Mouse (Mus musculus) G1E (cell line): Measurements from ENCODE around the gene Gm4969. TPM values are rescaled to one million over a fixed set of nuclear protein-coding genes. Genes with fewer than 3 reads are reported as not detected.
A peak's percentile ranks its signal among the peaks of the same experiment; 100 is the strongest.

ENCODE experiments used
- ATAC-seq: 2 replicates; pipeline ENCODE4 v1.8.0; 2016; ENCODE audit warnings: mild to moderate bottlenecking; ENCODE audit not compliant: insufficient number of reproducible peaks, poor library complexity, low FRiP score, severe bottlenecking; ENCODE audit errors: extremely low read depth
- DNase-seq: peaks from one replicate; pipeline ENCODE4 v3.0.0; 2012; ENCODE audit warnings: low spot score
- H3K27me3 ChIP-seq: 2 replicates; pipeline ENCODE4 v1.6.1; 2012; ENCODE audit warnings: mild to moderate bottlenecking, low read length, inconsistent platforms; ENCODE audit not compliant: insufficient read depth
- H3K36me3 ChIP-seq: replicated peaks from 2 replicates; pipeline ENCODE3; 2012; ENCODE audit warnings: mild to moderate bottlenecking, inconsistent platforms
- H3K4me1 ChIP-seq: 2 replicates; pipeline ENCODE4 v1.6.1; 2012; ENCODE audit warnings: low read depth, low read length, inconsistent platforms, mixed read lengths; ENCODE audit not compliant: insufficient read depth
- H3K4me3 ChIP-seq: 2 replicates; pipeline ENCODE4 v1.5.1; 2012; ENCODE audit warnings: low read depth, mild to moderate bottlenecking, inconsistent platforms, low read length, moderate library complexity, mixed read lengths
- H3K9me3 ChIP-seq: replicated peaks from 2 replicates; pipeline ENCODE4 v1.6.1; 2012; ENCODE audit warnings: inconsistent platforms
- CTCF ChIP-seq: IDR thresholded peaks from 2 replicates; pipeline ENCODE4 v1.5.1; 2012; ENCODE audit warnings: low read depth, low read length, inconsistent platforms, mixed read lengths
- GATA1 ChIP-seq: IDR thresholded peaks from 2 replicates; pipeline ENCODE4 v1.6.1; 2012; ENCODE audit warnings: borderline replicate concordance, low read length, inconsistent platforms, mixed read lengths
- GATA2 ChIP-seq: IDR thresholded peaks from 2 replicates; pipeline ENCODE4 v1.6.1; 2012; ENCODE audit warnings: low read depth, low read length, inconsistent platforms, borderline replicate concordance
- POLR2AphosphoS5 ChIP-seq: IDR thresholded peaks from 2 replicates; pipeline ENCODE4 v1.6.1; 2012; ENCODE audit warnings: low read depth, low read length, inconsistent platforms; ENCODE audit not compliant: insufficient replicate concordance
- TAL1 ChIP-seq: conservative IDR thresholded peaks from 2 replicates; pipeline ENCODE4 v1.6.1; 2012; ENCODE audit warnings: low read depth, low read length, inconsistent platforms, mixed read lengths
- polyA plus RNA-seq: library from polyadenylated mRNA; stranded (reverse); fragments of >175 nt; gene quantifications from 2 replicates; pipeline ENCODE4 v1.2.3, GENCODE M21; 2012
- total RNA-seq, 2 experiments: library from RNA; stranded (forward) in 1 of 2; stranded (reverse) in 1 of 2; fragments of 200-1000 nt in 1 of 2; fragments of >200 nt in 1 of 2; fragmentation: Nextera tagmentation in 1 of 2; gene quantifications; 2 replicates each; pipeline ENCODE4 v1.2.3; 2014 to 2017

Gene Gm4969
- total and polyA plus RNA-seq, 3 experiments: 0.05 TPM; not detected in 2

DNA sequence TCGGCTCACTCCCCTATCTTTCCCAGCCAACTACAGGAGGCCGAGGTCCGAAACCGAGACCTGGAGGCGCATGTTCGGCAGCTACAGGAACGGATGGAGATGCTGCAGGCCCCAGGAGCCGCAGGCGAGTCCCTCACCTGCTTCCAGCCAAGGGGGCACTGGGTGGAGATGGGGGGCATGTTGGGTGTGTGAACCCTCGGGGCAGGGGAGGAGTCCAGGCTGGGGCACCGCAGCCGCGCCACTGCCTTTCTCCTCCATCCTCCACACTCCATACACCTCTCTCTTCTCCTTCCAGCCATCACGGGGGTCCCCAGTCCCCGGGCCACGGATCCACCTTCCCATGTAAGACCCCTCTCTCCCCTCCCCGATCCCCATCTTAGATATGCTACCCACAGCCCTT lies 26.3 kb downstream of the Gm4969 start:
- Histone ChIP-seq H3K9me3 (no peaks in the 10 kb centered on the region), H3K36me3 (peaks cover 69% of the 10 kb centered on the region), H3K4me3 (no peak overlapping the region), H3K4me1 (peaks cover 65% of the 10 kb centered on the region), H3K27me3 (peaks cover 13% of the 10 kb centered on the region; the same call in 1 of the 2 replicates)
- no peak for TF ChIP-seq GATA1
- TF ChIP-seq TAL1: no peak
- TF ChIP-seq POLR2AphosphoS5: no peak
- TF ChIP-seq GATA2: no peak
- TF ChIP-seq CTCF: no peak
- DNase-seq: no peak
- no peak for ATAC-seq

DNA sequence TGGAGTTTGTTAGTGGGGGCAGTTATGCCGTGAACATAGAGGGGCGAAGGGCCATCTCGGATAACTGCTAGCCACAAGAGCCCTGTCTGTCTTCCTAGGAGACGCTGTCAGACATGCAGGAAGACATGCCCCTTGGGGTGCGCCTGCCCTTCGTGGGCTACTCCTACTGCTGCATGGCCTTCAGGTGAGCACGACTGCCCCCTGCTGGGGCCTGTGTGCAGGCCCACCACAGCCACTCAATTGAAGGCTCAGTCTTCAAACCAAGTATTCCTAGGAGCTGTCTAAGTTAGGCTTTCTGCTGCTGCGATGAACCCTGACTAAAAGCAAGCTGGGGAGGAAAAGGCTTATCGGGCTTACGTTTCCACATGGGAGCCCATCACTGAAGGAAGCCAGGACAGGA lies 29.4 kb downstream of the Gm4969 start:
- no peak for ATAC-seq
- DNase-seq: peak; percentile 56
- H3K4me1 ChIP-seq: peaks cover 68% of the 10 kb centered on the region
- H3K4me3 ChIP-seq: no peak overlapping the region
- peaks cover 86% of the 10 kb centered on the region for H3K36me3 ChIP-seq
- H3K27me3 ChIP-seq: no peaks in the 10 kb centered on the region
- TF ChIP-seq POLR2AphosphoS5 (no peak), GATA2 (no peak), TAL1 (no peak), GATA1 (no peak), CTCF (peak; percentile 89)
- H3K9me3 ChIP-seq: no peaks in the 10 kb centered on the region

DNA sequence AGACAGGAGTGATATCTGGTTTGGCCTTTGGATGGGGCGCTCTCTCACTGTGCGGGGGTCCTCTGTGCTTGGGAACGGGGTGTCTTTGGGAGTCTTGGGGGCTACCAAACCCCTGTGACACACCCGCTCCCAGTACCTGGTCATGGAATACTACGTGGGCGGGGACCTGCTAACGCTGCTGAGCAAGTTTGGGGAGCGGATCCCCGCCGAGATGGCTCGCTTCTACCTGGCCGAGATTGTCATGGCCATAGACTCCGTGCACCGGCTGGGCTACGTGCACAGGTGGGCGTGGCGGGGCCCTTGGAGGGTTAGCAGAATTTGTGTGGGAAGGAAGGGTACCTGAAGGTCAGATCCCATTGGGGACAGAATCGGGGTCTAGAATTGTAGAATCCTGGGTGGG lies 31.4 kb downstream of the Gm4969 start:
- Histone ChIP-seq H3K4me1 (peaks cover 68% of the 10 kb centered on the region), H3K36me3 (peaks cover 89% of the 10 kb centered on the region), H3K9me3 (no peaks in the 10 kb centered on the region), H3K4me3 (no peak overlapping the region), H3K27me3 (no peaks in the 10 kb centered on the region)
- ATAC-seq (no peak), DNase-seq (no peak)
- TF ChIP-seq TAL1 (no peak), GATA1 (no peak), GATA2 (no peak), POLR2AphosphoS5 (no peak)

DNA sequence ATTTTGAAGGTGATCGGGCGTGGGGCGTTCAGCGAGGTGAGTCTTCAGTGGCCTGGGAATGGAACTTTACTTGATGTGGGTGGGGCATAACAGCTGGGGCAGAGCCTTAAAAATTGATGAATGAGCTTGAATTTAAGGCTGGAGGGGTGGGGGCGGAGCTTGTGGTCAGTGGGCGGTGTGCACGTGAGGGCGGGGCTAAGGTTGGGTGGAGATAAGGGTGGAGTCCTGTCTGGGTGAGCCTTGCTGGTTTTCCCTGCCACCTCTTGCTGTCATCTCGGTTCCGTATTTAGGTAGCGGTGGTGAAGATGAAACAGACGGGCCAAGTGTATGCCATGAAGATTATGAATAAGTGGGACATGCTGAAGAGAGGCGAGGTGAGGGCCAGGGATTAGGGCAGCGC lies 32.1 kb downstream of the Gm4969 start:
- ATAC-seq (peak; percentile 85), DNase-seq (peak; percentile 86)
- Histone ChIP-seq H3K4me3 (peak overlapping the region; percentile 13; the same call in 1 of the 2 replicates), H3K9me3 (no peaks in the 10 kb centered on the region), H3K27me3 (no peaks in the 10 kb centered on the region), H3K4me1 (peaks cover 73% of the 10 kb centered on the region), H3K36me3 (peaks cover 89% of the 10 kb centered on the region)
- no peak for TF ChIP-seq GATA2
- no peak for TF ChIP-seq TAL1
- TF ChIP-seq GATA1: no peak
- TF ChIP-seq POLR2AphosphoS5: no peak
- no peak for TF ChIP-seq CTCF

DNA sequence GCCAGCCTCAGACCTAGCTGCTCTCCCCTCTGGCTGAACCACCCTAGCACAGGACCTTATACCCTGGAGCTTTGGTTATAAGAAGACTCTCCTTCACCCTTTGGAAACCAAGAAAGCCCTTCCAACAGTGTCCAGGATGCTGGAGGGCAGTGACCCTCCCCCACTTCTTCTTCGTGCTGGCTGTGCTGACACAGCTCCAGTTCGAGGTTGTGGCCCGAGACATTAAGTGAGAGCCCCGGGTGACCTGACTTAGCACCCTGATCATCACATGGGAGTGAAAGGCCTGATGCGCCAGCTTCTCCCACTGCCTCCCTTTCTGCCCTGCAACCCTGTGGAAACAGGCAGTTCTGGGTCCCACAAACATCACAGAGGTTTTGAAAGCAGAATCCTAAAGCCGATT lies 32.7 kb downstream of the Gm4969 start:
- no peak for TF ChIP-seq TAL1
- TF ChIP-seq CTCF: no peak
- no peak for TF ChIP-seq GATA2
- no peak for TF ChIP-seq GATA1
- TF ChIP-seq POLR2AphosphoS5: no peak
- peaks cover 78% of the 10 kb centered on the region for H3K4me1 ChIP-seq
- ATAC-seq: no peak

DNA sequence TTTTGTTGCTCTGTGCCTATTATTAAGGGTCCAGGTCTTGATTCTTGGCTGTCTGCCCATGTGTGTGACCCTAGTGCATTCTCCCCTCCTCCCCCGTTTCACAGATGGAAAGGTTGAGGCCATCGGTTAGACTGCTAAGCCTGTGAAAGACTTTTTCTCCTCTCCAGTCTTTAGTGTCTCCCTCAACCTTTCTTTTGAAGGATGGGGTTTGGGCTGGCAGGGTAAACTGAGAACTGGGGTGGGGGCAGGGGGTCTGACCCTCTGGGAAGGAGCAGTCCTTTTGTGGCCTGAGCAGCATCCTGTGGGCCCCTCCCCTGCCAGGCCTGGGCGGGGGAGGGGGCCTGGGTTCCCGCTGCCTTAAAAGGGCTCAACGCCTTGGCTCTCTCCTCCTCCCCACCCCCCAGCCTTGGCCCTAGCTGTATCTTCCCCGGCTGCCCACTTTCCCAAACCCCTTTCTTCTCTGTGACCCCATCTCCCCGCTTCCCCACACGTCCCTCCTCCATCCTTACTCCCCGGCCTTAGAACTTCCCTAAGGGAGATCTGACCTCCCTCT lies 33.2 kb downstream of the Gm4969 start:
- DNase-seq (no peak), ATAC-seq (no peak)
- no peak for TF ChIP-seq TAL1
- TF ChIP-seq GATA2: no peak
- TF ChIP-seq CTCF: no peak
- no peak for TF ChIP-seq GATA1
- TF ChIP-seq POLR2AphosphoS5: no peak
- Histone ChIP-seq H3K36me3 (peaks cover 89% of the 10 kb centered on the region), H3K27me3 (no peaks in the 10 kb centered on the region; the same call in 1 of the 2 replicates), H3K4me3 (no peak overlapping the region), H3K9me3 (no peaks in the 10 kb centered on the region), H3K4me1 (peaks cover 83% of the 10 kb centered on the region)

More for the DNA sequence above, 32.7 kb downstream of the Gm4969 start:
- Histone ChIP-seq H3K9me3 (no peaks in the 10 kb centered on the region), H3K36me3 (peaks cover 89% of the 10 kb centered on the region), H3K4me3 (no peak overlapping the region), H3K27me3 (no peaks in the 10 kb centered on the region; the same call in 1 of the 2 replicates)
- no peak for DNase-seq

DNA sequence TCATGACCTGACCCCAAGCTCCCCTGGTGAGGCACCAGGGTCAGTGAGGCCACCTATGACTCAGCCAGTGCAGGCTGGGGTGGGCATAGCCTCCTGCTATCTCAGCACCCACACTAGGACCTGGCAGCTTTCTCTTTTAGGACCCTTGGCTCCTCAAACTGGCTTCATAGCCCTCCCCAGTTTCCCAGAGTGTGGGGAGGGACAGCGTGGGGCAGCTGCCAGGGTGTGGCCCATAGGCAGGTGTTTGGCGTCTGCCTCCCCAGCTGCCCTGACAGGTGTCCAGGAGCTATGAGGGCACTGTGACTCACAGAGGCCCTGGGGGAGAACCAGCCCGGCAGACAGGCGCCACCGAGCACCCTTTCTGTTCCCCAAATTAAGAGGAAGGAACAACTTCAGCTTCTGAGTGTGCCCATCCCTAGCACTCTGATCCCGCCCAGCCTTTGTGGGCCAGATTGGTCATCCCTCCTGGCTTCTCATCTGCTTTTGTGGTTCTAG lies 33.8 kb downstream of the Gm4969 start:
- H3K4me1 ChIP-seq: peaks cover 89% of the 10 kb centered on the region
- H3K36me3 ChIP-seq: peaks cover 92% of the 10 kb centered on the region
- no peak for TF ChIP-seq TAL1
- no peak for TF ChIP-seq GATA2
- TF ChIP-seq POLR2AphosphoS5: no peak
- TF ChIP-seq GATA1: no peak
- no peak for TF ChIP-seq CTCF
- no peak for ATAC-seq
- no peak for DNase-seq
- no peak overlapping the region; the same call in 1 of the 2 replicates for H3K4me3 ChIP-seq
- no peaks in the 10 kb centered on the region for H3K9me3 ChIP-seq
- no peaks in the 10 kb centered on the region; the same call in 1 of the 2 replicates for H3K27me3 ChIP-seq
